Mouse (Mus musculus): ENCODE results near the gene Hoxd10. TPM values are rescaled to one million over a fixed set of nuclear protein-coding genes. Genes with fewer than 3 reads are reported as not detected.

Gene Hoxd10
- polyA plus RNA-seq, 1 experiment from 2014 or later = 7.9 TPM

DNA sequence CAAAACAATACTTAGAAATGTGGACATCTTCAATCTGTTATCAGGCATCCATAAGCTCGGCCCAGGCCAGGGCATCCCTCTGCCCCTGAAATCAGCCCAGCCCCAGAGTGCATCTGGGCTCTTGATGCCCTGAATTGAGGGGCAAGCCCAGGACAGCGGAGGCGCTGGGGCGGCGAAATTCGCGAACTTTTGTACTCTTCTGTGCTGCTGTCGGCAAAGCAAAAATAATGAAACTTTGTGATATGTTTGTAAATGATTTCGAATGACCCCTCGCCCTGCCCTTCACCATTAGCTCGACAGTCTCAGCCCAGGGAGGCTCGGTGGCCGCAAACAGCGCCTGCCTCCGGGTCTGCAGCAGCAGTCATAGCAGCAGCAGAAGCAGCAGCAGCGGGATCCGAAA lies 33.4 kb downstream of the Hoxd10 start:
- 41% methylated on average over 17 of the region's 17 CpGs for WGBS
- Histone ChIP-seq H3K4me3 (replicated peaks) (no peak overlapping the region), H3K9me3 (no peaks in the 10 kb centered on the region), H3K4me1 (replicated peaks) (peaks cover 22% of the 10 kb centered on the region), H3K27ac (no peak overlapping the region), H3K4me2 (replicated peaks) (no peak overlapping the region), H3K36me3 (no peaks in the 10 kb centered on the region), H3K9ac (no peak overlapping the region), H3K27me3 (replicated peaks) (peaks cover 65% of the 10 kb centered on the region)
- no peak for ATAC-seq

DNA sequence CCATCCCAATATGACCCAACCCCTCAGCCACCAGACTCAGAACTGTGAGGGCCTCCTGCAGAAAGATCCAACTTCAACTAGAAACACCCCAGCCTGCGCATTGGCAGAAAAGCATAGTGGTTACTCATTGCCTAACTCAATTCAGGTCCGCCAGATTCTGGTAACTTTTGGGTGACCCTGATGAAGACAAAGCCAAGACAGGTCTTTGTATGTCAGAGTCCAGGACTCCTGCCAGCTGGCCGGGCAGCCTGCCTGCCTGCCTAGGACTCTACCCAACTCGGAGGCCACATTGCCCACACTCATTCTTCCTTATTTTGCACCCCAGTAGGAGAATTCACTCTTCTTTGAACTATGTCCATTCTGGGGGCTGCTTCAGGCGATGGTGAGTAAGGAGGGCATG lies 34.8 kb downstream of the Hoxd10 start, which contains the start of gene Gm28230:
TSS of gene Gm28230 (plus strand) at position 178 of the 400 bp plus-strand sequence.
- Histone ChIP-seq H3K9me3 (no peaks in the 10 kb centered on the region), H3K9ac (peak within 1 kb of the TSS; percentile 37), H3K4me1 (replicated peaks) (peaks cover 22% of the 10 kb centered on the region), H3K36me3 (no peaks in the 10 kb centered on the region), H3K27me3 (replicated peaks) (peaks cover 73% of the 10 kb centered on the region), H3K27ac (peak within 1 kb of the TSS; percentile 40; the same call in 1 of the 2 replicates), H3K4me3 (replicated peaks) (peak within 1 kb of the TSS; percentile 32), H3K4me2 (replicated peaks) (peak within 1 kb of the TSS; percentile 50)
- WGBS = 50% methylated on average over 5 of the region's 5 CpGs
- no peak for ATAC-seq

GRCm38 (mm10) chr2:74726973-74727639 lies 35.4 kb downstream of the Hoxd10 start:
- Histone ChIP-seq H3K9ac (peak overlapping the region; percentile 37), H3K36me3 (no peaks in the 10 kb centered on the region), H3K27me3 (replicated peaks) (peaks cover 78% of the 10 kb centered on the region), H3K4me3 (replicated peaks) (peak overlapping the region; percentile 32), H3K27ac (peak overlapping the region; percentile 40; the same call in 1 of the 2 replicates), H3K4me1 (replicated peaks) (peaks cover 19% of the 10 kb centered on the region), H3K4me2 (replicated peaks) (peak overlapping the region; percentile 50), H3K9me3 (no peaks in the 10 kb centered on the region)
- peak; percentile 22; the same call in 1 of the 2 replicates for ATAC-seq
- 17% methylated on average over 43 of the region's 43 CpGs for WGBS

GRCm38 (mm10) chr2:74727640-74728302 lies 36.0 kb downstream of the Hoxd10 start:
- Histone ChIP-seq H3K4me1 (replicated peaks) (peaks cover 17% of the 10 kb centered on the region), H3K4me2 (replicated peaks) (peak overlapping the region; percentile 50), H3K36me3 (no peaks in the 10 kb centered on the region), H3K9me3 (no peaks in the 10 kb centered on the region), H3K9ac (peak overlapping the region; percentile 37), H3K27ac (peak overlapping the region; percentile 40; the same call in 1 of the 2 replicates), H3K4me3 (replicated peaks) (peak overlapping the region; percentile 32), H3K27me3 (replicated peaks) (peaks cover 81% of the 10 kb centered on the region)
- peak; percentile 2; the same call in 1 of the 2 replicates for ATAC-seq
- 25% methylated on average over 25 of the region's 25 CpGs for WGBS

DNA sequence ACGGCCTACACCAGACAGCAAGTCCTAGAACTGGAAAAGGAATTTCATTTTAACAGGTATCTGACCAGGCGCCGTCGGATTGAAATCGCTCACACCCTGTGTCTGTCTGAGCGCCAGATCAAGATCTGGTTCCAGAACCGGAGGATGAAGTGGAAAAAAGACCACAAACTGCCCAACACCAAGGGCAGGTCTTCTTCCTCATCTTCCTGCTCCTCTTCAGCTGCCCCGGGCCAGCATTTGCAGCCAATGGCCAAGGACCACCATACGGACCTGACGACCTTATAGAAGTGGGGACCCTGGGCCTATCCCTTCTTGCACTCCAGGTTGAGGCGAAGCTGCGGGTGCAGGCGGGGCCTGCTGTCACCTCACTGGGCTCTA lies 36.6 kb downstream of the Hoxd10 start:
- Histone ChIP-seq H3K4me3 (replicated peaks) (peak overlapping the region; percentile 32), H3K9me3 (no peaks in the 10 kb centered on the region), H3K9ac (no peak overlapping the region), H3K4me2 (replicated peaks) (0 out of 2 replicates have a peak overlapping the region, but pooled peaks have one; percentile 50), H3K4me1 (replicated peaks) (peaks cover 14% of the 10 kb centered on the region), H3K27ac (no peak overlapping the region), H3K27me3 (replicated peaks) (peaks cover 76% of the 10 kb centered on the region), H3K36me3 (no peaks in the 10 kb centered on the region)
- WGBS = 52% methylated on average over 13 of the region's 13 CpGs
- no peak for ATAC-seq

- peaks cover 68% of the 10 kb centered on the region for H3K27me3 ChIP-seq (replicated peaks)
- no peak overlapping the region for H3K4me2 ChIP-seq (replicated peaks)
- WGBS = 48% methylated on average over 8 of the region's 8 CpGs
- no peak overlapping the region for H3K27ac ChIP-seq
- no peak for ATAC-seq
- no peaks in the 10 kb centered on the region for H3K36me3 ChIP-seq
- no peak overlapping the region for H3K4me3 ChIP-seq (replicated peaks)
- H3K4me1 ChIP-seq (replicated peaks) = peaks cover 8% of the 10 kb centered on the region; the same call in 1 of the 2 replicates
- no peaks in the 10 kb centered on the region for H3K9me3 ChIP-seq
- no peak overlapping the region for H3K9ac ChIP-seq
Observed at GRCm38 (mm10) chr2:74730331-74730730, 38.6 kb downstream of the Hoxd10 start.

- Histone ChIP-seq H3K9me3 (no peaks in the 10 kb centered on the region), H3K4me2 (replicated peaks) (no peak overlapping the region), H3K4me3 (replicated peaks) (no peak overlapping the region), H3K4me1 (replicated peaks) (peaks cover 8% of the 10 kb centered on the region; the same call in 1 of the 2 replicates), H3K27me3 (replicated peaks) (peaks cover 70% of the 10 kb centered on the region), H3K27ac (no peak overlapping the region), H3K9ac (no peak overlapping the region), H3K36me3 (no peaks in the 10 kb centered on the region)
- ATAC-seq = no peak
Observed at GRCm38 (mm10) chr2:74731055-74731454, 39.3 kb downstream of the Hoxd10 start.

DNA sequence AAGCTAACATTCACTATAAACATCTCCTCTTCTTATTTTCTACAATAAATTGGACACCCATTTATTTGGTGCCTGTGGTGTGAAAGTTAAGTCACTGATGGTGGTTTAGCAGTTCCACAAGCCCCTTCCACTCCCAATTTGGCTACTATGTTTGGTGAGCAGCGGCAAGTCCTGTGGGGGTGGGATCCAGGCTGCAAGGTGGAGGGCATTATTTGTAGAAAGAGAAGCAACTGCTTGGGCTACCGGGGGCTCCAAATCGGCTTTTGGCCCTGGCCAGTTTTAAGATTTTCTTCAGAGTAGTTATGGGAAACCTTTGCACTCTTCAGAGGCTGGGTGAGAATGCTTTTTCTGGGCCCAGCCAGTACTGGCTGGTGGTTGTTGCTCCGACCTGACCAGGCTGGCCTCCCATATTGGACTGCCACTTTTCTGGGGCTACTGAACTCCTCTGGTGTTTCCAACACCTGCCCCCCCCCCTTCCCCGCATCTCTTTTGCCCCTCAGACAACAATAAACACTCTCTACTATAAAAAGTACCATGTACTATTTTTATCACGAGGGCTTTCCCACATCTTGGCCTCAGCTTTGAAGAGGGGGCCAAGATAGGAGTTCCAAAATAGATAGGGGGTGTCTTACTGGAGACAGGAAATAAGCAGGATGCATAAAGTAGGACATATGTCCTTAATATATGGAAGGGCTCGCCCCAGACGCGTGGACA lies 40.2 kb downstream of the Hoxd10 start:
- no peak for ATAC-seq
- Histone ChIP-seq H3K27me3 (replicated peaks) (peaks cover 70% of the 10 kb centered on the region), H3K36me3 (no peaks in the 10 kb centered on the region), H3K9ac (no peak overlapping the region), H3K9me3 (no peaks in the 10 kb centered on the region), H3K27ac (no peak overlapping the region), H3K4me1 (replicated peaks) (peaks cover 8% of the 10 kb centered on the region; the same call in 1 of the 2 replicates), H3K4me3 (replicated peaks) (peak overlapping the region; percentile 31; the same call in 1 of the 2 replicates), H3K4me2 (replicated peaks) (peak overlapping the region; percentile 60)
- 34% methylated on average over 9 of the region's 9 CpGs for WGBS

- WGBS = 4% methylated on average over 52 of the region's 52 CpGs
- H3K27ac ChIP-seq = 0 out of 2 replicates have a peak overlapping the region, but pooled peaks have one; percentile 51
- H3K27me3 ChIP-seq (replicated peaks) = peaks cover 70% of the 10 kb centered on the region
- H3K4me3 ChIP-seq (replicated peaks) = peak overlapping the region; percentile 31
- H3K36me3 ChIP-seq = no peaks in the 10 kb centered on the region
- H3K9ac ChIP-seq = no peak overlapping the region
- H3K4me2 ChIP-seq (replicated peaks) = peak overlapping the region; percentile 60
- no peaks in the 10 kb centered on the region for H3K9me3 ChIP-seq
- no peak for ATAC-seq
- peaks cover 2% of the 10 kb centered on the region; the same call in 1 of the 2 replicates for H3K4me1 ChIP-seq (replicated peaks)
Observed at GRCm38 (mm10) chr2:74732513-74733316, 41.0 kb downstream of the Hoxd10 start.

DNA sequence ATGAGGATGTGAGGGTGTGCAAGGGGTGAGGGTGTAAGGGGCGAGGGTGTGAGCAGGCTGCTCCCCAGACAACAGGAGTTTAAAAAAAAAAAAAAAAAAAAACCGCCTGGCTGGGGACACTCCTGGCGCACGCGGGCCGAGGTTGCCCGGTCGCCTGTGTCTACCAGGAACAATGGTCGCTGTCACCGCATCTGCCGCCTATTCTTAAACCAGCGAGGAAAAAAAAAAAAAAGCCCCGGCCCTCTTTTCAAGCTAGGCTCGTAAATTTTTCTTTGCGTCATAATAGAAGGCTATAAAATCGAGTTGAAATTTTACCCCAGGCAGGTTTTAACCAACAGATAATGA lies 41.6 kb downstream of the Hoxd10 start:
- H3K27me3 ChIP-seq (replicated peaks) = peaks cover 70% of the 10 kb centered on the region
- peak overlapping the region; percentile 60 for H3K4me2 ChIP-seq (replicated peaks)
- peaks cover 2% of the 10 kb centered on the region; the same call in 1 of the 2 replicates for H3K4me1 ChIP-seq (replicated peaks)
- ATAC-seq = peak; percentile 23
- peak overlapping the region; percentile 31 for H3K4me3 ChIP-seq (replicated peaks)
- 4% methylated on average over 16 of the region's 16 CpGs for WGBS
- no peaks in the 10 kb centered on the region for H3K36me3 ChIP-seq
- H3K9me3 ChIP-seq = no peaks in the 10 kb centered on the region
- no peak overlapping the region for H3K9ac ChIP-seq
- 0 out of 2 replicates have a peak overlapping the region, but pooled peaks have one; percentile 2 for H3K27ac ChIP-seq

DNA sequence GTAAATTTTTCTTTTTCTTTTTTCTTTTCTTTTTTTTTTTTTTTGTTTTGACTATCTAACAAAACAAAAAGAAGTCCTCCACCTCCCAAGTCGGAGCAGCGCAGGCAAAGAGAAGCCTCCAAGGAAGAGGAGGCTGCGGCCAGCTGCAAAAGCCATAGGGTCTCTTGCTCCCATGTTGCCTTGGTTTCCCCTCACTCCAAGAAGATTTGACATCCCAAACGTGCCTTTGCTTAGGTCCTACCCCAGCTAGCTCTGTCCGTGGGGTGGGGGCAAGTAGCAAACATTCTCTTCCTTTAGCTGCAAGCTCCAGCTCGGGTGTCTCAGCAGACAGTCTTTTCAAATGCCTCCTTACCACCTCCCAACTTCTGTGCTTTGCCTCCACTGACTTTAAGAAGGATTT lies 42.0 kb downstream of the Hoxd10 start:
- WGBS = 11% methylated on average over 6 of the region's 6 CpGs
- no peak for ATAC-seq
- Histone ChIP-seq H3K4me3 (replicated peaks) (no peak overlapping the region), H3K9ac (no peak overlapping the region), H3K4me2 (replicated peaks) (peak overlapping the region; percentile 60; the same call in 1 of the 2 replicates), H3K27me3 (replicated peaks) (peaks cover 70% of the 10 kb centered on the region), H3K36me3 (no peaks in the 10 kb centered on the region), H3K27ac (0 out of 2 replicates have a peak overlapping the region, but pooled peaks have one; percentile 2), H3K4me1 (replicated peaks) (peaks cover 5% of the 10 kb centered on the region; the same call in 1 of the 2 replicates), H3K9me3 (no peaks in the 10 kb centered on the region)
